Mouse (Mus musculus) bone marrow, adult 2 months (tissue): Measurements from ENCODE around the gene Angel2. TPM values are rescaled to one million over a fixed set of nuclear protein-coding genes. Genes with fewer than 3 reads are reported as not detected.
A peak's percentile ranks its signal among the peaks of the same experiment; 100 is the strongest.
"Not testable (repeated sequence)": the region's sequence is repeated elsewhere in the genome, so short reads cannot be mapped to it uniquely, and the experiment has no call there.

ENCODE experiments used
- H3K27ac ChIP-seq: fragments of 200-500 bp; 2 replicates; pipeline ENCODE4 v1.5.1; 2012; ENCODE audit warnings: low read depth, mild to moderate bottlenecking, control low read depth, inconsistent platforms, low read length; ENCODE audit not compliant: control insufficient read depth, poor library complexity, insufficient read depth
- H3K4me1 ChIP-seq: fragments of 200-500 bp; 2 replicates; pipeline ENCODE4 v1.6.1; 2011; ENCODE audit warnings: low read length; ENCODE audit not compliant: control insufficient read depth, insufficient read depth
- H3K4me3 ChIP-seq: fragments of 200-500 bp; replicated peaks from 2 replicates; pipeline ENCODE3; 2011; ENCODE audit warnings: mild to moderate bottlenecking, low read depth, low read length, control low read depth; ENCODE audit not compliant: control insufficient read depth
- CTCF ChIP-seq: fragments of 200-500 bp; IDR thresholded peaks from 2 replicates; pipeline ENCODE4 v1.5.1; 2011; ENCODE audit warnings: low read length, control low read depth; ENCODE audit not compliant: control insufficient read depth, insufficient read depth
- POLR2A ChIP-seq: fragments of 200-500 bp; IDR thresholded peaks from 2 replicates; pipeline ENCODE4 v1.6.1; 2011; ENCODE audit warnings: low read depth, mild to moderate bottlenecking, control low read depth, low read length, borderline replicate concordance; ENCODE audit not compliant: control insufficient read depth
- WGBS: fragments of 180-500 bp; shearing (Covaris S2); methylation state at CpG from one replicate; pipeline ENCODE4 v1.1.7; 2018; 5-methylcytosine and 5-hydroxymethylcytosine counted together
- polyA plus RNA-seq: library from polyadenylated mRNA; stranded (reverse); fragments of >200 nt; gene quantifications from 2 replicates; pipeline ENCODE4 v1.2.4, GENCODE M21; 2011; ENCODE audit warnings: low replicate concordance; ENCODE audit not compliant: missing spikeins, insufficient read depth, insufficient read length

Gene Angel2
- polyA plus RNA-seq, result 14.3 and 28.3 TPM in 2 replicates

GRCm38 (mm10) chr1:190924812-190925211, at the start of gene Angel2:
TSS of gene Angel2 (plus strand) at chr1:190925112.
- H3K4me3 ChIP-seq, H3K27ac ChIP-seq, H3K4me1 ChIP-seq: not testable (repeated sequence)
- WGBS, result 76% methylated on average over 3 of the region's 3 CpGs

DNA sequence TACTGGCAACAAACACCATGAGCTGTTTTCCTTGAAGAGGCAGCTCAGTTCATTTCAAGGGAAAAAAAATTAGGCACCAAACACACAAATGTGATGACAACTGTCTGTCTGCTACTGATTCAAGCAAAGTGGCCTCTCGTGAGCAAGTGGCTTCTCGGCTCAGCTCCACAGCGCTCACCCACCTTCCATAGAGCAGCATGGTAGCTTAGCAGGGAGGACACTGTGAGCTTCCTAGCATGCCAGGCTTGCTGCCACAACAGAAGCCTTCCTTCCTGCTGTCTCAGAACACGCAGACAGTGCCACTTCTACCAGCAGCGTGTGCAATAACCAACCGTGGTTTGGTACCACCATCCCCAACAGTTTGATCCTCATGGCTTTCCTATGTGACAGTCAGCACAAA, 49.2 kb upstream of the Angel2 start:
- no peak for TF ChIP-seq CTCF
- no peak for TF ChIP-seq POLR2A
- H3K27ac ChIP-seq, result 0 out of 2 replicates have a peak overlapping the region, but pooled peaks have one; percentile 17
- no peak overlapping the region for H3K4me3 ChIP-seq
- WGBS, result 83% methylated on average over 6 of the region's 6 CpGs
- H3K4me1 ChIP-seq, result peaks cover 1% of the 10 kb centered on the region; the same call in 1 of the 2 replicates

DNA sequence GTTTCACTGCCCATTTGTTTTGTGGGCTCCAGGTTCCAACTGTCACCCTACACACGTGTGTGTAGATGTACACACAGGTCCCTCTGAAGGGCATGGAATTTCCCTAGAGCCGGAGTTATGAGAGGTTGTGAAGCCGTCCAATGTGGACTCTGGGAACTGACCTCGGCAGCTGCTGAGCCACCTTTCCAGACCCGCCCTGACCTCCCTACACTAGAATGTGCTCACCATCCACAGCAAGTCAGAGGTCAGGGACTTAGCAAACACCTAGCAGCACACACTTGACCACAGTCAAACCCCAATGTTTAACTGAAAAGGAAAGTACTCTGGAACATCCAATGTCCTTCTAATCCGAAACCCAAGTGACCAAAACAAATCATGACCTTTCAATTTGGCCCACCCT, 44.3 kb upstream of the Angel2 start:
- H3K27ac ChIP-seq, result no peak overlapping the region
- peaks cover 1% of the 10 kb centered on the region; the same call in 1 of the 2 replicates for H3K4me1 ChIP-seq
- no peak overlapping the region for H3K4me3 ChIP-seq
- TF ChIP-seq CTCF, result no peak
- TF ChIP-seq POLR2A, result no peak
- 85% methylated on average over 6 of the region's 6 CpGs for WGBS

- Histone ChIP-seq H3K4me3 (no peak overlapping the region), H3K4me1 (peaks cover 1% of the 10 kb centered on the region; the same call in 1 of the 2 replicates), H3K27ac (no peak overlapping the region)
- 19% methylated on average over 2 of the region's 2 CpGs for WGBS
- TF ChIP-seq CTCF (peak; percentile 61), POLR2A (no peak)
Measured at GRCm38 (mm10) chr1:190881422-190881821, 43.5 kb upstream of the Angel2 start.

DNA sequence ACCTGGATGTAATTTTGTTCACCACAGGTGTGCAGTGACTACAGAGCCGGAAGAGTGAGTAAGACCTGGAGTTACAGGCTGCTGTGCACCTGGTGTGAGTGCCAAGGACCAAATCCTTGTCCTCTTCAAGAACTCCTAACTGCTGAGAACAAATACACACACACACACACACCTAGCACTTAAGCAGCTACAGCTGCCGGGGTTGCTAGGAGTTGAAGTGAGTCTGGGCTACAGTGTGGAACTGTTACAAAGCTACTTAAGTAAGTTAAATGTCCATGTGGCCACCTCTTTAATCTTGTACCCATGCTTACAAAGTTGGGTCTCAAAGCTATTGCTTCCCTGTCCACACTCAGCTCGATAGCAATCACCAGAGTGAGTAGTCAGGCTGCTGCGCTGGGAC, 38.9 kb upstream of the Angel2 start:
- TF ChIP-seq CTCF (no peak), POLR2A (no peak)
- Histone ChIP-seq H3K4me3 (no peak overlapping the region), H3K27ac (no peak overlapping the region), H3K4me1 (peaks cover under 1% of the 10 kb centered on the region; the same call in 1 of the 2 replicates)
- WGBS, result 91% methylated on average over 4 of the region's 4 CpGs

DNA sequence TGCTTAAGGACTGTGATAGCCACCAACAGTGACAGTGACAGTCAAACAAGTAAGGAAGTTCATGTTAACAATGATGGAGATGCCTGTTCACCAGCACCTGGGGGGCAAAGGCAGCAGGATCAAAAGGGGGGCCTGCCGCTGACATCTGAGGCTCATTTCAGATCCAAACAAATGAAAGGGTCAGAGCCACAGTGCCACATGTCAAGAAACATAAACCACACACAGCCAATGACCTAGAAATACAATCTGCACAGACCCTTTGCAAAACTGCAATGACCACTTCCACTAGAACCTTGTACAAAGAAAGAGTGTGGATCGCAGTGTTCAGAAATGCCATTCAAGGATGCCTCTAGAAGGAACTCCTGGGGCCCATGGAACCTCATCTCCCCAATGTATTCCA, 36.9 kb upstream of the Angel2 start:
- no peak overlapping the region for H3K4me3 ChIP-seq
- 96% methylated on average over 2 of the region's 2 CpGs for WGBS
- peaks cover 2% of the 10 kb centered on the region; the same call in 1 of the 2 replicates for H3K4me1 ChIP-seq
- no peak overlapping the region for H3K27ac ChIP-seq
- no peak for TF ChIP-seq CTCF
- no peak for TF ChIP-seq POLR2A

DNA sequence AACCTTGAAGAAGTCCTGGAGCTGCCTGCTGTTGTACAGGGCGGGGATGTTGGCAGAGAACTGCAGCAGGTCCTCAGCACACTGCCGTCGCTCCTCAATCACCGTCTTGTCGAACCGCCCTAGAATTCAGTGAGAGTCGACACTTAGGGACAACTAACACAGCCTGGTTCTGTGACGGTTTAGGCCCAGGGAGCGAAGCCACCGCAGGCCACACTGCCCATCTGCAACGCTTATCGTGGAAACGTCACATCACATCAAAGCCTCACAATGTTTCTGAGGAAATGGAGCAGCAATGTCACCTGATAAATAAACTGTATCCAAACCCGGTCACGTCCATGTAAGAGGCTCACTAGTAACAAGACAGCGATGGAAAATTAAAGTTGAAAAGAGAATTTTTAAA, 36.3 kb upstream of the Angel2 start:
- Histone ChIP-seq H3K4me1 (peaks cover 6% of the 10 kb centered on the region), H3K27ac (no peak overlapping the region), H3K4me3 (no peak overlapping the region)
- no peak for TF ChIP-seq POLR2A
- TF ChIP-seq CTCF, result no peak
- WGBS, result 92% methylated on average over 16 of the region's 16 CpGs

DNA sequence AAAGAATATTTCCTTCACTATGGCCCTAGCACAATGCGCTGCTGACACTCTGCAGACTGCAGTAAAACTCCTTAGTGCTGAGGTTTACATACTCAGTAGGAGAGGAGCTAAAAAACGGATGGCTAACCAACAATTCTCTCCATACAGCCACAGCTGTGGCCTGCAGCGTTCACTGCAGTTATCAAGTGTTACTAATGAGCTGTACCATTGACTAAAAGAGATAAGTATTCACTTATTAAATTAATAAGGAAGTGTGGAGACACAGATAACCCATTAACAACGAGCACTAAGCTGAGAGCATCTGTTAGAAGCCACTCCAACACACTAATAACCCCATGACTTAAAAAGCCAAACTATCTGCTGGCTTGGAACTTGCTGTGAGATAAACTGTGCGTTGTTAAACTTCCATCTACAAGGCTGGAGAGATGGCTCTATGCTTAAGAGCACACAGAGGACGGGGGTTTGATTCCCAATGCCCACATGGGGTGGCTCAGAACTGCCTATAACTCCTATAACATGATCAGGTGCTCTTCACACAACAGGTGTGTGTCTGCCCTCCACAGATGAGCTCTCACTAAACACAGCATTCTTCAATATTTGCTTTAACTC, 31.2 kb upstream of the Angel2 start:
- H3K4me3 ChIP-seq, result no peak overlapping the region
- TF ChIP-seq POLR2A (no peak), CTCF (no peak)
- H3K4me1 ChIP-seq, result peaks cover 9% of the 10 kb centered on the region
- H3K27ac ChIP-seq, result peak overlapping the region; percentile 39
- WGBS, result 64% methylated on average over 6 of the region's 6 CpGs

- WGBS, result 84% methylated on average over 3 of the region's 3 CpGs
- Histone ChIP-seq H3K4me1 (peaks cover 7% of the 10 kb centered on the region), H3K4me3 (no peak overlapping the region), H3K27ac (no peak overlapping the region)
- no peak for TF ChIP-seq POLR2A
Measured at GRCm38 (mm10) chr1:190898186-190898585, 26.7 kb upstream of the Angel2 start.
